Mouse (Mus musculus): ENCODE data around the gene Tmem52. TPM values are rescaled to one million over a fixed set of nuclear protein-coding genes. Genes with fewer than 3 reads are reported as not detected.

Tmem52 gene
- total and polyA plus RNA-seq, 3 experiments: not detected

DNA sequence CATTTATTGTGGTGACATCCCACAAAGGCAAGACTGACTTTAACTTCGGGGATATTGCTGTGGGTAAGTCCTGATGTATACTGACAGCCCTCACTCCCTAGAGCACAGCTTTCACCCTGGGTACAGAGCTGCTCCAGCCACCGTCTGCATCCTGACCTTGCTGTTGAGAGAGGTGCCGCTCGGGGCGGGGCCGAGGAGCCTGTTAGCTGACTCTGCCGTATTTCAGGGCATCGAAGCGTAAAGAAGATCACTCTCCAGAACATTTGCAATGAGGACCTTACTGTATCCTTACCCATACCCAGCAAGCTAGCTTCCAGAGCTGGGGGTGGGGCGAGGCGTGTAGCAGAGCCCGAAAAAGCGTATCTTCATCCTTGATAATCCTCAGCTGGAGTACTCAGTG, 5.9 kb upstream of the Tmem52 start:
- H3K4me1 ChIP-seq (ENCODE audit: control insufficient read depth in 1 of 2, insufficient read depth in 2 of 2, low read length in 2 of 2): no peaks in the 10 kb centered on the region
- H3K79me2 ChIP-seq (ENCODE audit: control insufficient read depth, insufficient read depth, low read length, poor library complexity): no peaks in the 10 kb centered on the region
- H3K4me3 ChIP-seq (ENCODE audit: control insufficient read depth in 1 of 2, insufficient read depth in 1 of 2, low read depth in 2 of 2, low read length in 2 of 2): no peak overlapping the region
- H3K27ac ChIP-seq (ENCODE audit: control insufficient read depth, low read depth, low read length): no peak overlapping the region
- H3K9me3 ChIP-seq (replicated peaks; ENCODE audit: insufficient read depth, low read length): no peaks in the 10 kb centered on the region
- DNase-seq (ENCODE audit: low read depth, low spot score): no peak
- peaks cover 0 to 3% of the 10 kb centered on the region in 2 experiments; a peak in 3 of 4 replicates for H3K27me3 ChIP-seq (ENCODE audit: control insufficient read depth in 1 of 2, insufficient read depth in 2 of 2, low read length in 2 of 2)
- H3K36me3 ChIP-seq (ENCODE audit: control insufficient read depth in 1 of 2, insufficient read depth in 2 of 2, low read length in 2 of 2): no peaks in the 10 kb centered on the region
- no peak overlapping the region for H3K9ac ChIP-seq (ENCODE audit: control insufficient read depth, low read depth, low read length, poor library complexity, severe bottlenecking)
- TF ChIP-seq POLR2AphosphoS2 (IDR thresholded peaks at IDR 0.05; ENCODE audit: low read length): no peak
- TF ChIP-seq GABPA (IDR thresholded peaks at IDR 0.05; ENCODE audit: low read depth, low read length): no peak
- no peak for TF ChIP-seq MAZ (IDR thresholded peaks at IDR 0.05; ENCODE audit: low read depth, low read length)
- no peak for TF ChIP-seq GATA1 (IDR thresholded peaks at IDR 0.05; ENCODE audit: low read depth, low read length)
- no peak for TF ChIP-seq SMC3 (IDR thresholded peaks at IDR 0.05; ENCODE audit: low read depth, low read length)
- TF ChIP-seq EP300 (IDR thresholded peaks at IDR 0.05; ENCODE audit: low read depth in 1 of 2, low read length in 2 of 2): no peak
- TF ChIP-seq CHD1 (IDR thresholded peaks at IDR 0.05; ENCODE audit: low read depth, low read length): no peak
- TF ChIP-seq MYB (IDR thresholded peaks at IDR 0.05; ENCODE audit: low read depth, low read length): no peak

DNA sequence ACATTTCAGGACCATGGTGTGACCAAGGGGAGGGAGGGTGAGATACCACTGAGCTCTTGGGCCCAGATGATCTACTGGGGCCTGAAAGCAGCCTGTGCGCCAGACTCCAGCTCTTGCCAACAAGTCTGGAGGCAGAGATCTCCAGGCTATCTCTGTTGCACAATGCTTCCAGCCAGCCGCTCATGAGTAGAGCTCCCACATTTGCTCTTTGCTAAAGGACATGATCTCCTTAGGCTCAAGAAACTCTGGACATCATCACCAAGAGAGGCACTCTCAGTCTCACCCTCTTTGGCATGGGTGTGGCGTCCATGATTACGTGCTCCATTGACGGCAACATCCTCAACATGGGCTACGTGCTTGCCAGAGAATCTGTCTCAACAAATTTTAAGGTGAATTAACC, 5.3 kb upstream of the Tmem52 start:
- H3K27me3 ChIP-seq (ENCODE audit: control insufficient read depth in 1 of 2, insufficient read depth in 2 of 2, low read length in 2 of 2): peaks cover 0 to 3% of the 10 kb centered on the region in 2 experiments; a peak in 3 of 4 replicates

DNA sequence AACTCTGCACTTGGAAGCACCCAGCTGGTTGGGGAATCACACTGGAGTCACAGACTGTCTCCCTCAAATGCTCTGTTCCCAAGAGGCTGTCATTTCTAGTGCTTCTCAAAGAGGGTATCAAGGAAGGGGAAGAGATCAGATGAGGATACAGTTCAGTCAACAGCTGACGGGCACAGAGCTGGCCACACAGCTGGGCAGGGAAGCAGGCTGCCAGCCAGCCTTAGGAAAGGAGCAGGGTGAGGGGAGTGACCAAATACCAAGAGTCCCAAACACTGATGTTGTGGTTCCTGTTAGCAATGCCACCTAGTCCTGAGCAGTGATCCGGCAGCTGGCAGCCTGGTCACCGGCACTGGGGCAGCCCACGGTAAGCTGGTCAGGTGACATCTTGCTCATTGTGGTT, 4.9 kb upstream of the Tmem52 start:
- peaks cover 0 to 3% of the 10 kb centered on the region in 2 experiments; a peak in 3 of 4 replicates for H3K27me3 ChIP-seq (ENCODE audit: control insufficient read depth in 1 of 2, insufficient read depth in 2 of 2, low read length in 2 of 2)
- no peak for DNase-seq (ENCODE audit: low read depth, low spot score)
- H3K36me3 ChIP-seq (ENCODE audit: control insufficient read depth in 1 of 2, insufficient read depth in 2 of 2, low read length in 2 of 2): no peaks in the 10 kb centered on the region
- 0 out of 4 replicates have a peak, but pooled peaks cover 0 to under 1% of the 10 kb centered on the region in 2 experiments for H3K4me1 ChIP-seq (ENCODE audit: control insufficient read depth in 1 of 2, insufficient read depth in 2 of 2, low read length in 2 of 2)
- H3K27ac ChIP-seq (ENCODE audit: control insufficient read depth, low read depth, low read length): no peak overlapping the region
- no peak overlapping the region for H3K9ac ChIP-seq (ENCODE audit: control insufficient read depth, low read depth, low read length, poor library complexity, severe bottlenecking)
- H3K4me3 ChIP-seq (ENCODE audit: control insufficient read depth in 1 of 2, insufficient read depth in 1 of 2, low read depth in 2 of 2, low read length in 2 of 2): no peak overlapping the region
- no peaks in the 10 kb centered on the region for H3K9me3 ChIP-seq (replicated peaks; ENCODE audit: insufficient read depth, low read length)
- no peaks in the 10 kb centered on the region for H3K79me2 ChIP-seq (ENCODE audit: control insufficient read depth, insufficient read depth, low read length, poor library complexity)
- no peak for TF ChIP-seq SIN3A (IDR thresholded peaks at IDR 0.05; ENCODE audit: low read length)
- no peak for TF ChIP-seq TAL1 (IDR thresholded peaks at IDR 0.05; ENCODE audit: low read length)
- no peak for TF ChIP-seq KAT2A (conservative IDR thresholded peaks at IDR 0.05; ENCODE audit: low read depth, low read length)
- TF ChIP-seq USF2 (IDR thresholded peaks at IDR 0.05; ENCODE audit: borderline replicate concordance in 1 of 2, insufficient read depth in 1 of 2, low read depth in 1 of 2, low read length in 2 of 2): no peak
- no peak for TF ChIP-seq ZKSCAN1 (IDR thresholded peaks at IDR 0.05; ENCODE audit: low read depth, low read length)
- TF ChIP-seq ZMIZ1 (IDR thresholded peaks at IDR 0.05; ENCODE audit: low read depth, low read length): no peak
- no peak for TF ChIP-seq BHLHE40 (IDR thresholded peaks at IDR 0.05; ENCODE audit: borderline replicate concordance, low read depth, low read length)
- no peak for TF ChIP-seq NELFE (IDR thresholded peaks at IDR 0.05; ENCODE audit: low read depth, low read length)
- TF ChIP-seq GABPA (IDR thresholded peaks at IDR 0.05; ENCODE audit: low read depth, low read length): no peak
- no peak for TF ChIP-seq USF1 (IDR thresholded peaks at IDR 0.05; ENCODE audit: low read depth, low read length)
- TF ChIP-seq MAZ (IDR thresholded peaks at IDR 0.05; ENCODE audit: low read depth, low read length): no peak
- TF ChIP-seq NRF1 (IDR thresholded peaks at IDR 0.05; ENCODE audit: insufficient read depth, low read depth, low read length, poor library complexity, severe bottlenecking): no peak
- TF ChIP-seq MYC (IDR thresholded peaks at IDR 0.05; ENCODE audit: low read depth, low read length): no peak
- TF ChIP-seq ETS1 (IDR thresholded peaks at IDR 0.05; ENCODE audit: low read depth, low read length): no peak
- no peak for TF ChIP-seq ELF1 (IDR thresholded peaks at IDR 0.05; ENCODE audit: low read depth, low read length)

More for the DNA sequence above, 5.3 kb upstream of the Tmem52 start:
- Histone ChIP-seq H3K4me3 (ENCODE audit: control insufficient read depth in 1 of 2, insufficient read depth in 1 of 2, low read depth in 2 of 2, low read length in 2 of 2) (no peak overlapping the region), H3K36me3 (ENCODE audit: control insufficient read depth in 1 of 2, insufficient read depth in 2 of 2, low read length in 2 of 2) (no peaks in the 10 kb centered on the region), H3K27ac (ENCODE audit: control insufficient read depth, low read depth, low read length) (no peak overlapping the region), H3K9me3 (replicated peaks; ENCODE audit: insufficient read depth, low read length) (no peaks in the 10 kb centered on the region), H3K4me1 (ENCODE audit: control insufficient read depth in 1 of 2, insufficient read depth in 2 of 2, low read length in 2 of 2) (no peaks in the 10 kb centered on the region), H3K79me2 (ENCODE audit: control insufficient read depth, insufficient read depth, low read length, poor library complexity) (no peaks in the 10 kb centered on the region), H3K9ac (ENCODE audit: control insufficient read depth, low read depth, low read length, poor library complexity, severe bottlenecking) (no peak overlapping the region)
- TF ChIP-seq MYC (IDR thresholded peaks at IDR 0.05; ENCODE audit: low read depth, low read length) (no peak), TCF12 (IDR thresholded peaks at IDR 0.05; ENCODE audit: low read depth, low read length) (no peak), TBP (IDR thresholded peaks at IDR 0.05; ENCODE audit: low read depth, low read length) (no peak), KAT2A (conservative IDR thresholded peaks at IDR 0.05; ENCODE audit: low read depth, low read length) (no peak), POLR2AphosphoS5 (IDR thresholded peaks at IDR 0.05; ENCODE audit: borderline replicate concordance, low read depth, low read length) (no peak), CHD1 (IDR thresholded peaks at IDR 0.05; ENCODE audit: low read depth, low read length) (no peak), SIN3A (IDR thresholded peaks at IDR 0.05; ENCODE audit: low read length) (no peak), E2F4 (IDR thresholded peaks at IDR 0.05; ENCODE audit: borderline replicate concordance, low read depth, low read length) (no peak), ZC3H11A (IDR thresholded peaks at IDR 0.05; ENCODE audit: low read depth, low read length) (no peak), MAFK (IDR thresholded peaks at IDR 0.05; ENCODE audit: borderline replicate concordance, low read depth, low read length) (no peak), USF2 (IDR thresholded peaks at IDR 0.05; ENCODE audit: borderline replicate concordance in 1 of 2, insufficient read depth in 1 of 2, low read depth in 1 of 2, low read length in 2 of 2) (no peak), EP300 (IDR thresholded peaks at IDR 0.05; ENCODE audit: low read depth in 1 of 2, low read length in 2 of 2) (no peak), MAZ (IDR thresholded peaks at IDR 0.05; ENCODE audit: low read depth, low read length) (no peak), MEF2A (IDR thresholded peaks at IDR 0.05; ENCODE audit: extremely low read depth, insufficient replicate concordance, low read depth, low read length, poor library complexity, severe bottlenecking) (no peak)
- no peak for DNase-seq (ENCODE audit: low read depth, low spot score)

All from MEL (cell line).